In the genomic region with DNA sequence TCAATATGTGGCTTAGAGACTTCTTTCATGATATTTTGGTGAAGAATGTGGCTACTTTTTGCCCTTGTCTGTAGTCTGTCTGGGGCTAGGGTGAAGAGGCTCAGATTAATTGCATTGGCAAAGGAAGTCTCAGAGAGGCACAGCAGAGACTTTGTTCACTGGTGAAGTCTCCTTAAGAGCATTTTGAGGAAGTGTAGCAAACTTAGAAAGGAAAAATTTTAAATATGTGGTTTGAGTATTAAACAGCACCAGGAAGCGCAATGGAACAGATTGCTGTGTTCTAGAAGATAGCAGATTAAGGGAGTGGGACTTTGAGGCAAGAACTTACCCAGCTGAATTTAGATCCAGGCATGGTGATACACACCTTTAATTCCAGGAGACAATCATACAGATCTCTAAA, we compare ENCODE assay signal across 22 mouse cellular contexts. TPM values are rescaled to one million over a fixed set of nuclear protein-coding genes. Genes with fewer than 3 reads are reported as not detected.
"Had no signal": no experiment of that assay in that cellular context is flagged by ENCODE, and none has a peak within 500 bp of the region (broad histone marks: within the 10 kb centered on the region; RNA-seq: fewer than 3 reads in every experiment).

No protein-coding gene starts in this region.

- H3K4me1 ChIP-seq: limb, embryonic 10.5 days; limb, embryonic 13.5 days; liver, embryonic 12.5 days; liver, embryonic 15.5 days; megakaryocyte, embryonic 14.5 days; midbrain, embryonic 10.5 days; midbrain, embryonic 13.5 days had no signal

- ATAC-seq: liver, embryonic 12.5 days; midbrain, embryonic 13.5 days had no signal

- H3K27me3 ChIP-seq: limb, embryonic 13.5 days; liver, embryonic 12.5 days; liver, embryonic 15.5 days; megakaryocyte, embryonic 14.5 days; midbrain, embryonic 13.5 days had no signal

- H3K9me3 ChIP-seq: limb, embryonic 10.5 days; limb, embryonic 13.5 days; liver, embryonic 12.5 days; liver, embryonic 15.5 days; midbrain, embryonic 10.5 days; midbrain, embryonic 13.5 days had no signal

- H3K4me2 ChIP-seq: limb, embryonic 13.5 days; liver, embryonic 12.5 days; liver, embryonic 15.5 days; midbrain, embryonic 13.5 days had no signal

- H3K36me3 ChIP-seq: limb, embryonic 10.5 days; limb, embryonic 13.5 days; liver, embryonic 12.5 days; liver, embryonic 15.5 days; midbrain, embryonic 10.5 days; midbrain, embryonic 13.5 days had no signal

- H3K27ac ChIP-seq: kidney, postnatal 0 days; layer of hippocampus, adult 2 months; limb, embryonic 10.5 days; limb, embryonic 13.5 days; liver, embryonic 12.5 days; liver, embryonic 15.5 days; midbrain, embryonic 10.5 days; midbrain, embryonic 13.5 days had no signal

- DNase-seq: kidney, postnatal 25 days; layer of hippocampus, adult 9-11 months; liver; lung, adult 2 months; lung, postnatal 14 days; lung, postnatal 4 days; right cerebral cortex, adult 18-20 months; right cerebral cortex, postnatal 25 days; thymus, adult 18-20 months; thymus, postnatal 36 days had no signal

- H3K4me3 ChIP-seq: layer of hippocampus, adult 2 months; limb, embryonic 10.5 days; limb, embryonic 13.5 days; liver, embryonic 12.5 days; liver, embryonic 15.5 days; megakaryocyte, embryonic 14.5 days; midbrain, embryonic 10.5 days; midbrain, embryonic 13.5 days had no signal

- H3K9ac ChIP-seq: limb, embryonic 13.5 days; liver, embryonic 12.5 days; liver, embryonic 15.5 days; midbrain, embryonic 13.5 days had no signal

RNA-seq across cellular contexts. Expression of gene Casp12, which starts 11.8 kb away (rescaled TPM):
- polyA plus RNA-seq: limb, embryonic 10.5 days; liver, embryonic 12.5 days; midbrain, embryonic 10.5 days; neural tube, embryonic 11.5 days had no signal

RNA-seq across cellular contexts. Expression of gene Casp4, which starts 24.8 kb away (rescaled TPM):
- total RNA-seq: midbrain, postnatal 0 days had no signal
- polyA plus RNA-seq: midbrain, embryonic 10.5 days; neural tube, embryonic 11.5 days; neural tube, embryonic 14.5 days had no signal
